30 mouse cellular contexts compared by ENCODE assay signal in genomic region chr11:67686109-67686508, GRCm38 (mm10). TPM values are rescaled to one million over a fixed set of nuclear protein-coding genes. Genes with fewer than 3 reads are reported as not detected.
DNase-seq lines count a peak whose midpoint lies in the region; ATAC-seq and TF ChIP-seq lines count a peak whose summit lies in the region.
"Had no signal": no experiment of that assay in that cellular context is flagged by ENCODE, and none has a peak within 500 bp of the region (broad histone marks: within the 10 kb centered on the region; RNA-seq: fewer than 3 reads in every experiment).

No protein-coding gene starts in this region.

- H3K9me3 ChIP-seq in forebrain, embryonic 14.5 days (replicated peaks; ENCODE audit: control insufficient read depth, low read length), result no peaks in the 10 kb centered on the region
- no peaks in the 10 kb centered on the region for H3K9me3 ChIP-seq in forebrain, embryonic 13.5 days (replicated peaks)
- no peaks in the 10 kb centered on the region for H3K9me3 ChIP-seq in hindbrain, postnatal 0 days (ENCODE audit: low read length)
- no peaks in the 10 kb centered on the region for H3K9me3 ChIP-seq in hindbrain, embryonic 16.5 days (ENCODE audit: control insufficient read depth, low read length)
- no peaks in the 10 kb centered on the region for H3K9me3 ChIP-seq in midbrain, embryonic 16.5 days (replicated peaks; ENCODE audit: control insufficient read depth, low read length, poor library complexity, severe bottlenecking)
- no peaks in the 10 kb centered on the region for H3K9me3 ChIP-seq in midbrain, embryonic 10.5 days (replicated peaks)
- H3K9me3 ChIP-seq: embryonic facial prominence, embryonic 13.5 days; hindbrain, embryonic 10.5 days; liver, embryonic 12.5 days; neural tube, embryonic 13.5 days had no signal

- H3K27ac ChIP-seq in forebrain, embryonic 14.5 days (ENCODE audit: low read depth, low read length), result no peak overlapping the region
- H3K27ac ChIP-seq in forebrain, embryonic 13.5 days, result no peak overlapping the region
- no peak overlapping the region for H3K27ac ChIP-seq in hindbrain, postnatal 0 days
- no peak overlapping the region for H3K27ac ChIP-seq in hindbrain, embryonic 16.5 days (ENCODE audit: low read depth, low read length)
- H3K27ac ChIP-seq in midbrain, embryonic 16.5 days (ENCODE audit: low read length), result peak overlapping the region; percentile 60
- H3K27ac ChIP-seq in midbrain, embryonic 10.5 days (replicated peaks), result no peak overlapping the region
- H3K27ac ChIP-seq: embryonic facial prominence, embryonic 13.5 days; hindbrain, embryonic 10.5 days; liver, embryonic 12.5 days; neural tube, embryonic 13.5 days had no signal

- no peaks in the 10 kb centered on the region for H3K4me1 ChIP-seq in forebrain, embryonic 14.5 days (ENCODE audit: control insufficient read depth, insufficient read depth, low read length)
- no peaks in the 10 kb centered on the region for H3K4me1 ChIP-seq in forebrain, embryonic 13.5 days
- no peaks in the 10 kb centered on the region for H3K4me1 ChIP-seq in hindbrain, postnatal 0 days (ENCODE audit: insufficient read depth, low read length)
- H3K4me1 ChIP-seq in hindbrain, embryonic 16.5 days (ENCODE audit: control insufficient read depth, insufficient read depth, low read depth, low read length), result no peaks in the 10 kb centered on the region; the same call in 1 of the 2 replicates
- H3K4me1 ChIP-seq in midbrain, embryonic 16.5 days (ENCODE audit: control insufficient read depth, insufficient read depth, low read length), result peaks cover 6% of the 10 kb centered on the region; the same call in 1 of the 2 replicates
- peaks cover 13% of the 10 kb centered on the region; the same call in 1 of the 2 replicates for H3K4me1 ChIP-seq in midbrain, embryonic 10.5 days
- H3K4me1 ChIP-seq: embryonic facial prominence, embryonic 13.5 days; liver, embryonic 12.5 days; neural tube, embryonic 13.5 days had no signal

- H3K27me3 ChIP-seq in forebrain, embryonic 14.5 days (replicated peaks; ENCODE audit: control insufficient read depth, insufficient read depth, low read length), result no peaks in the 10 kb centered on the region
- no peaks in the 10 kb centered on the region for H3K27me3 ChIP-seq in forebrain, embryonic 13.5 days
- no peaks in the 10 kb centered on the region for H3K27me3 ChIP-seq in hindbrain, postnatal 0 days (ENCODE audit: insufficient read depth, low read length)
- H3K27me3 ChIP-seq in hindbrain, embryonic 16.5 days (replicated peaks; ENCODE audit: control insufficient read depth, insufficient read depth, low read length), result no peaks in the 10 kb centered on the region
- no peaks in the 10 kb centered on the region for H3K27me3 ChIP-seq in midbrain, embryonic 16.5 days (ENCODE audit: control insufficient read depth, insufficient read depth, low read depth, low read length)
- no peaks in the 10 kb centered on the region for H3K27me3 ChIP-seq in midbrain, embryonic 10.5 days (ENCODE audit: low read depth, poor library complexity, severe bottlenecking)
- H3K27me3 ChIP-seq: embryonic facial prominence, embryonic 13.5 days; liver, embryonic 12.5 days; neural tube, embryonic 13.5 days had no signal

- H3K9ac ChIP-seq in forebrain, embryonic 14.5 days (ENCODE audit: low read length), result no peak overlapping the region
- H3K9ac ChIP-seq in forebrain, embryonic 13.5 days, result no peak overlapping the region
- H3K9ac ChIP-seq in hindbrain, postnatal 0 days (replicated peaks; ENCODE audit: low read length), result no peak overlapping the region
- no peak overlapping the region for H3K9ac ChIP-seq in hindbrain, embryonic 16.5 days (ENCODE audit: low read depth, low read length)
- H3K9ac ChIP-seq in midbrain, embryonic 16.5 days (ENCODE audit: low read depth, low read length), result no peak overlapping the region
- H3K9ac ChIP-seq: embryonic facial prominence, embryonic 13.5 days; liver, embryonic 12.5 days; liver, postnatal 0 days; neural tube, embryonic 13.5 days had no signal

- 50% methylated on average over 2 of the region's 2 CpGs for WGBS in forebrain, embryonic 14.5 days
- 47% methylated on average over 2 of the region's 2 CpGs for WGBS in forebrain, embryonic 13.5 days
- 49% methylated on average over 2 of the region's 2 CpGs for WGBS in hindbrain, postnatal 0 days
- 52% methylated on average over 2 of the region's 2 CpGs for WGBS in hindbrain, embryonic 16.5 days
- WGBS in midbrain, embryonic 16.5 days, result 45% methylated on average over 2 of the region's 2 CpGs
- WGBS in midbrain, embryonic 10.5 days, result 82% methylated on average over 2 of the region's 2 CpGs

- no peak overlapping the region for H3K4me2 ChIP-seq in forebrain, embryonic 14.5 days (ENCODE audit: low read length)
- no peak overlapping the region for H3K4me2 ChIP-seq in forebrain, embryonic 13.5 days
- no peak overlapping the region for H3K4me2 ChIP-seq in hindbrain, postnatal 0 days (ENCODE audit: low read depth, low read length)
- no peak overlapping the region for H3K4me2 ChIP-seq in hindbrain, embryonic 16.5 days (ENCODE audit: low read length)
- no peak overlapping the region for H3K4me2 ChIP-seq in midbrain, embryonic 16.5 days (ENCODE audit: low read length)
- H3K4me2 ChIP-seq: embryonic facial prominence, embryonic 13.5 days; liver, embryonic 12.5 days; neural tube, embryonic 13.5 days had no signal

- H3K36me3 ChIP-seq in forebrain, embryonic 14.5 days (ENCODE audit: control insufficient read depth, insufficient read depth, low read length), result no peaks in the 10 kb centered on the region
- H3K36me3 ChIP-seq in forebrain, embryonic 13.5 days (ENCODE audit: poor library complexity, severe bottlenecking), result no peaks in the 10 kb centered on the region
- H3K36me3 ChIP-seq in hindbrain, postnatal 0 days (ENCODE audit: insufficient read depth, low read length), result no peaks in the 10 kb centered on the region
- no peaks in the 10 kb centered on the region for H3K36me3 ChIP-seq in hindbrain, embryonic 16.5 days (ENCODE audit: control insufficient read depth, insufficient read depth, low read length)
- no peaks in the 10 kb centered on the region for H3K36me3 ChIP-seq in midbrain, embryonic 16.5 days (ENCODE audit: control insufficient read depth, insufficient read depth, low read length)
- H3K36me3 ChIP-seq in midbrain, embryonic 10.5 days, result no peaks in the 10 kb centered on the region
- H3K36me3 ChIP-seq: embryonic facial prominence, embryonic 13.5 days; G1E; hindbrain, embryonic 10.5 days; liver, embryonic 12.5 days; neural tube, embryonic 13.5 days had no signal

- H3K4me3 ChIP-seq in forebrain, embryonic 14.5 days (ENCODE audit: low read depth, low read length), result no peak overlapping the region
- H3K4me3 ChIP-seq in forebrain, embryonic 13.5 days, result no peak overlapping the region
- H3K4me3 ChIP-seq in hindbrain, postnatal 0 days (ENCODE audit: low read length), result no peak overlapping the region
- no peak overlapping the region for H3K4me3 ChIP-seq in hindbrain, embryonic 16.5 days (ENCODE audit: low read length)
- no peak overlapping the region for H3K4me3 ChIP-seq in midbrain, embryonic 16.5 days (ENCODE audit: low read depth, low read length)
- H3K4me3 ChIP-seq in midbrain, embryonic 10.5 days, result no peak overlapping the region
- H3K4me3 ChIP-seq: embryonic facial prominence, embryonic 13.5 days; hindbrain, embryonic 10.5 days; liver, embryonic 12.5 days; neural tube, embryonic 13.5 days had no signal

- no peak for ATAC-seq in forebrain, embryonic 14.5 days
- no peak for ATAC-seq in forebrain, embryonic 13.5 days
- ATAC-seq in hindbrain, postnatal 0 days, result no peak
- no peak for ATAC-seq in hindbrain, embryonic 16.5 days
- peak; percentile 60 for ATAC-seq in midbrain, embryonic 16.5 days
- ATAC-seq: intestine, postnatal 0 days; liver, embryonic 12.5 days; liver, postnatal 0 days had no signal

- peak; percentile 45 for DNase-seq in forebrain, embryonic 14.5 days (ENCODE audit: low spot score)
- DNase-seq in hindbrain, postnatal 0 days (ENCODE audit: low spot score), result peak; percentile 48
- no peak for DNase-seq in midbrain, embryonic 10.5 days (ENCODE audit: low spot score)
- no peak for DNase-seq in adrenal gland, adult 18-20 months (ENCODE audit: low spot score in 2 of 2)
- DNase-seq: adrenal gland, postnatal 25 days; cerebellum, adult 8-10 months; gastrocnemius, postnatal 14 days; heart, postnatal 14 days; kidney, postnatal 14 days; left cerebral cortex, postnatal 4 days; liver, postnatal 0 days; lung, postnatal 36 days; right cerebral cortex, postnatal 4 days; thymus, postnatal 4 days had no signal

- TF ChIP-seq CTCF in hindbrain, postnatal 0 days (IDR thresholded peaks at IDR 0.05; ENCODE audit: low read depth), result no peak

RNA-seq across cellular contexts. Expression of gene Rcvrn, which starts 9.0 kb away (rescaled TPM):
- polyA plus RNA-seq in forebrain, embryonic 14.5 days (2014; fragmentation: Nextera tagmentation; extraction: Ambion mirVana), result not detected in 2 replicates
- not detected in 2 replicates for polyA plus RNA-seq in forebrain, embryonic 13.5 days (2015; fragmentation: Nextera tagmentation; extraction: Ambion mirVana)
- not detected in 2 replicates for total RNA-seq in hindbrain, postnatal 0 days (2014; rRNA removed)
- not detected in 2 replicates for polyA plus RNA-seq in hindbrain, postnatal 0 days (2015; fragmentation: Nextera tagmentation; extraction: Ambion mirVana)
- not detected in 2 replicates for polyA plus RNA-seq in hindbrain, embryonic 16.5 days (2015; fragmentation: Nextera tagmentation; extraction: Ambion mirVana)
- polyA plus RNA-seq in midbrain, embryonic 16.5 days (2015; fragmentation: Nextera tagmentation; extraction: Ambion mirVana), result not detected in 2 replicates
- polyA plus RNA-seq in midbrain, embryonic 10.5 days (2016; fragmentation: Nextera tagmentation; extraction: Ambion mirVana), result not detected in 2 replicates
- total RNA-seq in adrenal gland, adult 18-20 months (2021), result under 1 TPM; 0.38 to 0.50 TPM
- total RNA-seq: adrenal gland, postnatal 25 days; G1E; gastrocnemius, postnatal 14 days; granulocyte monocyte progenitor cell, adult 5-6 weeks; heart, postnatal 14 days; megakaryocyte, adult 5-6 weeks had no signal
- polyA plus RNA-seq: embryonic facial prominence, embryonic 13.5 days; G1E; heart, embryonic 14.5 days; hindbrain, embryonic 10.5 days; intestine, postnatal 0 days; kidney, embryonic 14.5 days; liver, embryonic 12.5 days; liver, postnatal 0 days; lung, embryonic 16.5 days; neural tube, embryonic 13.5 days; spleen, adult 2 months; testis, adult 2 months had no signal

Comparison
In these comparisons a context has a peak if more than half of its experiments do, and no peak if none do; other contexts are left out.
1. DNase-seq: peak in forebrain, embryonic 14.5 days (single experiment) and hindbrain, postnatal 0 days (single experiment); none in midbrain, embryonic 10.5 days (single experiment) and adrenal gland, adult 18-20 months (0 of 2).